ENCODE assay signal across 13 mouse cellular contexts in genomic region chr4:46498511-46498910, GRCm38 (mm10). TPM values are rescaled to one million over a fixed set of nuclear protein-coding genes. Genes with fewer than 3 reads are reported as not detected.
DNase-seq lines count a peak whose midpoint lies in the region; ATAC-seq and TF ChIP-seq lines count a peak whose summit lies in the region.
"Had no signal": no experiment of that assay in that cellular context is flagged by ENCODE, and none has a peak within 500 bp of the region (broad histone marks: within the 10 kb centered on the region; RNA-seq: fewer than 3 reads in every experiment).

No protein-coding gene starts in this region.

- H3K27ac ChIP-seq in kidney, adult 2 months (ENCODE audit: insufficient read depth, low read depth, low read length) = no peak overlapping the region
- no peak overlapping the region for H3K27ac ChIP-seq in kidney, embryonic 15.5 days
- H3K27ac ChIP-seq in midbrain, embryonic 10.5 days (replicated peaks) = no peak overlapping the region
- H3K27ac ChIP-seq in midbrain, embryonic 13.5 days = no peak overlapping the region
- H3K27ac ChIP-seq in liver, postnatal 0 days (ENCODE audit: low read depth) = peak overlapping the region; percentile 61
- H3K27ac ChIP-seq: forebrain, embryonic 15.5 days; macrophage; midbrain, embryonic 12.5 days had no signal

- H3K4me2 ChIP-seq in kidney, embryonic 15.5 days = no peak overlapping the region
- H3K4me2 ChIP-seq in midbrain, embryonic 13.5 days (replicated peaks) = no peak overlapping the region
- H3K4me2 ChIP-seq in liver, postnatal 0 days (ENCODE audit: low read depth, low read length) = no peak overlapping the region
- H3K4me2 ChIP-seq: forebrain, embryonic 15.5 days; midbrain, embryonic 12.5 days had no signal

- DNase-seq in kidney, adult 2 months = peak; percentile 70
- peak; percentile 24 for DNase-seq in midbrain, embryonic 10.5 days (ENCODE audit: low spot score)
- DNase-seq in embryo, embryonic 11 days = peak; percentile 26
- peak; percentile 45 for DNase-seq in liver, postnatal 0 days
- no peak for DNase-seq in thymus, adult 18-20 months
- no peak for DNase-seq in urinary bladder, adult 18-20 months (ENCODE audit: low spot score in 2 of 2)
- DNase-seq: right cerebral cortex, adult 18-20 months had no signal

- H3K9me3 ChIP-seq in kidney, embryonic 15.5 days (replicated peaks) = no peaks in the 10 kb centered on the region
- H3K9me3 ChIP-seq in midbrain, embryonic 10.5 days (replicated peaks) = no peaks in the 10 kb centered on the region
- H3K9me3 ChIP-seq in midbrain, embryonic 13.5 days = no peaks in the 10 kb centered on the region
- H3K9me3 ChIP-seq in liver, postnatal 0 days (ENCODE audit: low read length) = no peaks in the 10 kb centered on the region
- H3K9me3 ChIP-seq: forebrain, embryonic 15.5 days; midbrain, embryonic 12.5 days had no signal

- no peak overlapping the region for H3K9ac ChIP-seq in kidney, embryonic 15.5 days
- H3K9ac ChIP-seq in midbrain, embryonic 13.5 days (replicated peaks) = no peak overlapping the region
- H3K9ac ChIP-seq in liver, postnatal 0 days (replicated peaks) = no peak overlapping the region
- H3K9ac ChIP-seq: forebrain, embryonic 15.5 days; midbrain, embryonic 12.5 days had no signal

- H3K36me3 ChIP-seq in kidney, adult 2 months (ENCODE audit: control insufficient read depth, insufficient read depth, low read length) = no peaks in the 10 kb centered on the region
- H3K36me3 ChIP-seq in kidney, embryonic 15.5 days = peaks cover 76% of the 10 kb centered on the region
- peaks cover 80% of the 10 kb centered on the region for H3K36me3 ChIP-seq in midbrain, embryonic 10.5 days
- peaks cover 59% of the 10 kb centered on the region for H3K36me3 ChIP-seq in midbrain, embryonic 13.5 days
- H3K36me3 ChIP-seq in liver, postnatal 0 days (replicated peaks; ENCODE audit: insufficient read depth, low read length) = peaks cover 55% of the 10 kb centered on the region

- peak; percentile 25; the same call in 1 of the 2 replicates for TF ChIP-seq EP300 in liver, postnatal 0 days (IDR thresholded peaks at IDR 0.05; ENCODE audit: low read depth)

- 41% methylated on average over 3 of the region's 3 CpGs for WGBS in kidney, adult 2 months
- WGBS in kidney, embryonic 15.5 days = 56% methylated on average over 3 of the region's 3 CpGs
- WGBS in midbrain, embryonic 10.5 days = 58% methylated on average over 3 of the region's 3 CpGs
- whole genome bisulfite sequencing in midbrain, embryonic 13.5 days = 70% methylated on average over 3 of the region's 3 CpGs
- WGBS in liver, postnatal 0 days (ENCODE audit: insufficient replicate concordance) = 65% methylated on average over 3 of the region's 3 CpGs

- no peaks in the 10 kb centered on the region; the same call in 1 of the 2 replicates for H3K4me1 ChIP-seq in kidney, adult 2 months (ENCODE audit: control insufficient read depth, insufficient read depth, low read length)
- no peaks in the 10 kb centered on the region for H3K4me1 ChIP-seq in kidney, embryonic 15.5 days
- H3K4me1 ChIP-seq in midbrain, embryonic 10.5 days = peaks cover 12% of the 10 kb centered on the region
- no peaks in the 10 kb centered on the region for H3K4me1 ChIP-seq in midbrain, embryonic 13.5 days (replicated peaks)
- H3K4me1 ChIP-seq in liver, postnatal 0 days (ENCODE audit: insufficient read depth) = no peaks in the 10 kb centered on the region; the same call in 1 of the 2 replicates
- H3K4me1 ChIP-seq: forebrain, embryonic 15.5 days; midbrain, embryonic 12.5 days had no signal

- no peak for TF ChIP-seq POLR2A in kidney, adult 2 months (IDR thresholded peaks at IDR 0.05; ENCODE audit: low read depth, low read length)

- H3K4me3 ChIP-seq in kidney, adult 2 months (ENCODE audit: insufficient read depth, low read depth, low read length) = no peak overlapping the region
- H3K4me3 ChIP-seq in kidney, embryonic 15.5 days (replicated peaks) = no peak overlapping the region
- no peak overlapping the region for H3K4me3 ChIP-seq in midbrain, embryonic 10.5 days
- H3K4me3 ChIP-seq in midbrain, embryonic 13.5 days (replicated peaks) = no peak overlapping the region
- no peak overlapping the region for H3K4me3 ChIP-seq in liver, postnatal 0 days (ENCODE audit: low read depth, low read length)
- H3K4me3 ChIP-seq: forebrain, embryonic 15.5 days; midbrain, embryonic 12.5 days; myocyte had no signal

- ATAC-seq in kidney, embryonic 15.5 days (replicated peaks; ENCODE audit: low FRiP score) = no peak
- ATAC-seq in midbrain, embryonic 13.5 days = no peak
- ATAC-seq in liver, postnatal 0 days = peak; percentile 85
- ATAC-seq: forebrain, embryonic 15.5 days had no signal

- no peaks in the 10 kb centered on the region for H3K27me3 ChIP-seq in kidney, adult 2 months (replicated peaks; ENCODE audit: control insufficient read depth, insufficient read depth, low read length)
- no peaks in the 10 kb centered on the region for H3K27me3 ChIP-seq in kidney, embryonic 15.5 days
- H3K27me3 ChIP-seq in midbrain, embryonic 10.5 days (ENCODE audit: low read depth, poor library complexity, severe bottlenecking) = peaks cover 14% of the 10 kb centered on the region; the same call in 1 of the 2 replicates
- H3K27me3 ChIP-seq in midbrain, embryonic 13.5 days = no peaks in the 10 kb centered on the region
- no peaks in the 10 kb centered on the region for H3K27me3 ChIP-seq in liver, postnatal 0 days (ENCODE audit: insufficient read depth, low read length)
- H3K27me3 ChIP-seq: forebrain, embryonic 15.5 days; midbrain, embryonic 12.5 days had no signal

- 0 out of 2 replicates have a peak, but pooled peaks have one; percentile 9 for TF ChIP-seq CTCF in kidney, adult 2 months (conservative IDR thresholded peaks at IDR 0.05; ENCODE audit: insufficient read depth, insufficient read length, low read depth, low read length)
- no peak for TF ChIP-seq CTCF in liver, postnatal 0 days (IDR thresholded peaks at IDR 0.05; ENCODE audit: low read depth)

RNA-seq across cellular contexts. Expression of gene Nans, which starts 9.5 kb away (rescaled TPM):
- polyA plus RNA-seq in kidney, adult 2 months (2012; rRNA removed) = 10.8 and 13.8 TPM in 2 replicates
- 73.0 and 82.4 TPM in 2 replicates for polyA plus RNA-seq in kidney, embryonic 15.5 days (2015; fragmentation: Nextera tagmentation; extraction: Ambion mirVana)
- 77.1 and 80.6 TPM in 2 replicates for polyA plus RNA-seq in midbrain, embryonic 10.5 days (2016; fragmentation: Nextera tagmentation; extraction: Ambion mirVana)
- polyA plus RNA-seq in midbrain, embryonic 13.5 days (2015; fragmentation: Nextera tagmentation; extraction: Ambion mirVana) = 63.2 and 63.9 TPM in 2 replicates
- polyA plus RNA-seq in liver, postnatal 0 days (2015; fragmentation: Nextera tagmentation; extraction: Ambion mirVana) = 23.8 and 25.0 TPM in 2 replicates

RNA-seq across cellular contexts. Expression of gene Trim14, which starts 37.4 kb away (rescaled TPM):
- 2.3 and 2.6 TPM in 2 replicates for polyA plus RNA-seq in kidney, adult 2 months (2012; rRNA removed)
- 1.8 and 2.7 TPM in 2 replicates for polyA plus RNA-seq in kidney, embryonic 15.5 days (2015; fragmentation: Nextera tagmentation; extraction: Ambion mirVana)
- polyA plus RNA-seq in midbrain, embryonic 10.5 days (2016; fragmentation: Nextera tagmentation; extraction: Ambion mirVana) = 0.62 and 0.63 TPM in 2 replicates
- 0.40 and 0.57 TPM in 2 replicates for polyA plus RNA-seq in midbrain, embryonic 13.5 days (2015; fragmentation: Nextera tagmentation; extraction: Ambion mirVana)
- polyA plus RNA-seq in liver, postnatal 0 days (2015; fragmentation: Nextera tagmentation; extraction: Ambion mirVana) = 14.1 and 16.2 TPM in 2 replicates

RNA-seq across cellular contexts. Expression of gene Anp32b, which starts 47.8 kb away (rescaled TPM):
- 9.8 and 12.7 TPM in 2 replicates for polyA plus RNA-seq in kidney, adult 2 months (2012; rRNA removed)
- 339 and 351 TPM in 2 replicates for polyA plus RNA-seq in kidney, embryonic 15.5 days (2015; fragmentation: Nextera tagmentation; extraction: Ambion mirVana)
- 345 and 414 TPM in 2 replicates for polyA plus RNA-seq in midbrain, embryonic 10.5 days (2016; fragmentation: Nextera tagmentation; extraction: Ambion mirVana)
- 126 and 136 TPM in 2 replicates for polyA plus RNA-seq in midbrain, embryonic 13.5 days (2015; fragmentation: Nextera tagmentation; extraction: Ambion mirVana)
- 184 and 188 TPM in 2 replicates for polyA plus RNA-seq in liver, postnatal 0 days (2015; fragmentation: Nextera tagmentation; extraction: Ambion mirVana)

Comparison
In these comparisons a context has a peak if more than half of its experiments do, and no peak if none do; other contexts are left out.
1. DNase-seq: peak in kidney, adult 2 months (single experiment), midbrain, embryonic 10.5 days (single experiment), embryo, embryonic 11 days (single experiment) and liver, postnatal 0 days (single experiment); none in thymus, adult 18-20 months (0 of 2) and urinary bladder, adult 18-20 months (0 of 2).